Mouse (Mus musculus) T-cell, adult 2 months (primary cell): ENCODE measurements around the gene Fggy.

Experiments used
- DNase-seq: peaks from one replicate; pipeline ENCODE4 v3.0.0; 2022; ENCODE audit warnings: low spot score

Fggy gene

DNA sequence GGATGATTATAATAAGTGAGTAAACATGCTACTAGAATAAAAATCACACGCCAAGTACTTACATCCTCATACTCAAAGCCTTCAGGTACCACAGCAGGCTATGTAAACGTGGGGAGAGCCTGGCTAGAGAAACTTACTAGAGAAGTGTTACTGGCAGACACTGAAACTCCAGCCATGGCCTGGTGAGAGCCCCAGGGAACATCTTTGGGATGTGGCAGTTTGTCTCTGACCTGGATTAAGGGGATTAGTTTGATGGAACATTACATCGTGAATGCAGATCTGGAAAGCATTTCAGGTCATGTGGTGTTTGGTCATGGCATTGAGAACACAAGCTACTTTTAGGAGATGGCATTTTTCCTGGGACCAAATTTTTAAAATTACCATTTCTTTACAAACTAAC, 303.3 kb downstream of the Fggy start:
- DNase-seq = no peak

DNA sequence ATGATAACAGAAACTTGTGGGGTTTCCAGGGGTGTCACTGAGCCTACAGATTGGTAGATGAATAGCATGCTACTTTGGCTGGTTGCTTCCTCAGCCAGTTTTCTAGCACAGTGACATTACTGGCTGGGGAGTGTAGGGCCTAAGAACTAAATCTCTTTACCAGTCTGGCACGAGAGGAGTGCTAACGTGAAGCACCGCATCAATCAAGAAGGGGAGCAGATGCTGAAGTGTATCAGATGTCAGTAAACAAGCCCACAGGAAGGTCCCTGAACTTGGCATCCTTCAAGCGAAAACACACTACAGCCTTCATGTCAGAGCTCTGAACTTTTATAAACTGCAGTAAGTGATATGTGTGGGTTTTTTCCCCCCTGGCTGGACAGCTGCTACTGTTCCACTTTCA, 303.8 kb downstream of the Fggy start:
- DNase-seq = no peak

DNA sequence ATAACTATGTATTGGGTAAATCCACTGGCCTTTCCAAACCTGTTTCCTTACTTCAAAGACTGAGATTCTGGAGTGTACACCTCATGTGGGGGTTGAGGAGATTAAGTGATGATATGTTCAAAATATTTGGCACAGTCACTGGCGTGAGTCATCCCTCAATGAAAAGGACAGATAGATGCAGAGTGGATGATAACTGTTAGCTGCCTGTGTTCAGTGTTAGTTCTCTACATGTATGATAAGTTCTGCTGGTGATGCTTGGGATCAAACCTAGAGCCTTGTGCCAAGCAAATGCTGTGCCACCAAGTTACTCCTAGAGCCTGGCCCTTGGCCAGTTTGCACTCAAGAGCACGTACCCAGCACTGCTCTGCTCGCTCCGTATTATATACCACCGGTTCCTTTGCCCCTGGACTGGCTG, 304.4 kb downstream of the Fggy start:
- DNase-seq = no peak

DNA sequence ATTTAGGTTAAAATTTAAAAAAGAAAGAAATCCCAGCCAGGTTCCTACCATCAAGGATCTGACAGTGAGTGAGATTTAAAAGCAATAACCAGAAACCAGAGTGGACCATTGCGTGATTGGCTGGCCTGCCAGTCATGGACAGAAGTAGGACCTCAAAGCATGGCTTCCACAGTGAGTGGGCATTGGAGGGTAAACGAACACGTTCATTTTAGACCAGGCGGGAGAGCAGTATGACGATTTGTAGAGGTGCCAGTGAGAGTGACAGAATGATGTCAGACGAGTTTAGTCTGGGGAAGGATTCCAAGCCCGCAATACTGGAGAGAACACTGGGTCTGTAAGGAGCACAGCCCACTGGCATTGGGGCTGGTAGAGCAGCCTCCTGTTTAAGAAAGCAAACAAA, 305.0 kb downstream of the Fggy start:
- DNase-seq = no peak

DNA sequence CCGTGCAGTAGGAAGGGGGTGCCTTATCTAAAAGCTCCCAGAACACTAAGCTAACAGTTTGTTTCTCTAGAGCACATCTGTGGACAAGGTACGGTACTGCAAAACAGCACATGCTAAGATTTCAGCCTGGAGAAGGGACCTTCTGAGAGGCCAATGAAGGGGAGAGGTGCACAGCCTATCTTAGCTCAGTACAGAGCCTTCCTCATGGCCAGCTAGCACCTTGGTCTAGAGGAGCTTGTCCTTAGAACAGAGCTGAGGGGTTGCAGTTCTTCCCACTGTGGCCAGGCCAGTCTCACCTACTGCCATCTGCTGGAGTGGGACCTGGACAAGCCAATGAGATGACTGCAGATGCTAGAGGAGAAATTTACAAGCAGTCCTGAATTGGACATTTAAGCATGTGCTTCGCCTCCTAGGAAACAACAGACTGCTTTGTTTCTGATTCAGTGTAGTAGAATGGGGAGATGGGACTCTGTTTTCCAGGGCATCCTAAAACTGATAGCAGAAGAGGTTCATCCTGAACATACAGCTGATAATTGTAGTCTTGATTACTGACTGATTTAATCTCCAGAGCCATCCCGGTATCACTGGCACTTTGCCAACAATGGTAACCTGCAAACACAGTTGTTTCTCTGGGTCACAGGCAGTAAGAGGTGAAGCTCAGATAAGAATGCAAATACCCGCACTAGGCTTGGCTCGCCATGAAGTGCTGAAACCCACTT, 305.6 kb downstream of the Fggy start:
- DNase-seq = no peak

GRCm38 (mm10) chr4:95863500-95863803, 306.1 kb downstream of the Fggy start:
- DNase-seq = no peak

DNA sequence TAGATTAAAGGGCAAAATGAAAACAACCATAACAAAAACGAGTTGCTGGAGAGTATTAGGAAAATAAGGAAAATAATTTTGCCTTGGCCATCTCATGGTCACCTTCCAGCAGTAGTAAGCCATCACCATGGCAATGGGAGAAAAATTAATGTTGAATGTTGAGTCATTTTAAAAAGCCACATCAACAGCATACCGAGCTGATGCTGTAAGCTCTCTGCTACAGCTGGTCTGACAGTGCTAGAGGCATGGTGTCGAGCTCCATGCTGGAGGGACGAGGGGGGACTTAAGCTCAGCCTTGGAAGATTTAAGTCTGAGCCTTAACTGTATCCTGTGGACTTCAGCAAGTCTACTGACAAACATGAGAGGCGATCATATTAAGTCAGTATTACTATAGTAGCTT, 307.9 kb downstream of the Fggy start:
- DNase-seq = no peak

DNA sequence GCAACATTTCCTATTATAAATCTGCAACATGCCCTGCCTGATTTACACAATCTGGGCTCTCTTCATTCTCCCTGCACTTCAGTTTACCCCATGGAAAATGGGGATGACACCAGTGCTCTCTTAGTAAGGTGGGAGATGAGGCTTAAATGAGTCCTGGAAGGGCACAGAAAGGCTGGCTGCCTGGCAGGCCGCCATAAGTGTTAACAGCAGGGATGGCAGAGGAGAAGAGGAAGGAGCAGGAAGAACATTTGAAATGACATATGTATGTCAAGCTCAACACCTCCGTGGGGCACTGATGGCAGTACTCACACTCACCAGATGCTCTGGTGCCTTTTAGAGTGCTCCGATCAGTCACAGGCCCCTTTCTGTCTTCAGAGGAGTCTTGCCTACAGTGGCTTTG, 308.6 kb downstream of the Fggy start:
- no peak for DNase-seq

DNA sequence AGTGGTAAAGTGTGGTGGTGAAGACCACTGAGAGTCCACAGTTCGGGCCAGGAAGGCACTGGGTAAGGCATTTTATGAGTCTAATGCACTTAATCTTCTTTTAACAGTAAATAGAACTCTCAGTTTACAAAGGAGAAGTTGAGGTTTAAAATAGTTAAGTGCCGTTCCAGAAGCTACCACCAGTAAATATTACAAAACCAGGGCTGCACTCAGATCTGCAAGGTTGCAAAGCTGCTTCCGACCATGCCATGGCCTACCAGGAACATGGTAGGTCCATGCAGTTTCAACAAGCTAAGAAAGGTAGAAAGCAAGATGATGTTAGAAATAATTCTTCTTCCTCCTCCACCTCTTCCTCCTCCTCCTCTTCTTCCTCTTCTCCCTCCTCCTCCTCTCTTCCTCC, 309.8 kb downstream of the Fggy start:
- DNase-seq = no peak

DNA sequence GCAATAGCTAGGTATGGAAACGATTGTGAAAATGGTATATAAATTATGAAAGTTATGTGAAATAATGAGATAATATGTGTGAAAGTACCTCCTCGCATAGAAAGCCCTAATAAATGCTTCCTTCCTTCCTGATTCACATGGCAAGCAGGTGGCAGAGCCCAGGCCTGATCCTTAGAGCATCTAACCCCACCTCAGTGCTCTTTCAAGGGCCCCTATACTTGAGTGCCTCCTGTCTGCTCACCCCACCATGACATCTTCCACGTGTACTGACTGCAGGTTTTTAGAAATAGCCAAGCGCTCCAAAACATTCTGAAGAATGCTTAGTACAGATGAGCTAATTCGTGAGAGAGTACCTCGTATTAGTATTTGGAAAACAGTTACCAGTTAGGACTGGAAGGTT, 311.0 kb downstream of the Fggy start:
- DNase-seq = no peak

GRCm38 (mm10) chr4:95871216-95871881, 314.0 kb downstream of the Fggy start:
- DNase-seq = peak; percentile 23

GRCm38 (mm10) chr4:95875896-95876295, 318.6 kb downstream of the Fggy start:
- DNase-seq = no peak

- no peak for DNase-seq
Observed at GRCm38 (mm10) chr4:95877436-95877835, 320.1 kb downstream of the Fggy start.

DNA sequence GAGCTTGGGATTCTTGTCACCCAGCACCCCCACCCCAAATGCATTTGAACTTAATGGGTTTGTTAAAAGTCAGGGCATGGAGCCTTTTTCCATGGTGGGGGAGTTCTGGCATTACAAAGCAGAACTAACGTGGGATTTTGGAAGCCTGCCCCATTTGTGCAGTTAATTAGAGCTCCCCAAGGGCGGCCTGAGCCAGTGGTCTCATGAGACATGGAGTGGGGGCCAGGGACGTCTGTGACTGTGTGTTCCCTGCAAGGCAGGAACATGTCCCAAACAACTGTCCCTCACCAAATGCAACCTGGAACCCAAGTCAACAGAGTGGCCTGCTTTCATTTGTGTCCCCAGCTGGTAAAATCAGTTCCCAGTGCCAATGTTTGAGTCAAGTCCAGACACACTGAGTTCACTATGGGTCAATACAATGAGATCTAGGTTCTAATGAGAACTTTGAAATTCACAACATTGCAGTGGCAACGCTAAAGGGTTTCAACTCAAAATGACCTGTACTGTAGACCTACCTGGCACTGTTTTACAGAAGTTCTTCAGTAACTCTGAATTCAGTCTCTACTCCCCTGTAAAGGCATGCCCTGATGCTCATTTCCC, 324.5 kb downstream of the Fggy start:
- DNase-seq = no peak

DNA sequence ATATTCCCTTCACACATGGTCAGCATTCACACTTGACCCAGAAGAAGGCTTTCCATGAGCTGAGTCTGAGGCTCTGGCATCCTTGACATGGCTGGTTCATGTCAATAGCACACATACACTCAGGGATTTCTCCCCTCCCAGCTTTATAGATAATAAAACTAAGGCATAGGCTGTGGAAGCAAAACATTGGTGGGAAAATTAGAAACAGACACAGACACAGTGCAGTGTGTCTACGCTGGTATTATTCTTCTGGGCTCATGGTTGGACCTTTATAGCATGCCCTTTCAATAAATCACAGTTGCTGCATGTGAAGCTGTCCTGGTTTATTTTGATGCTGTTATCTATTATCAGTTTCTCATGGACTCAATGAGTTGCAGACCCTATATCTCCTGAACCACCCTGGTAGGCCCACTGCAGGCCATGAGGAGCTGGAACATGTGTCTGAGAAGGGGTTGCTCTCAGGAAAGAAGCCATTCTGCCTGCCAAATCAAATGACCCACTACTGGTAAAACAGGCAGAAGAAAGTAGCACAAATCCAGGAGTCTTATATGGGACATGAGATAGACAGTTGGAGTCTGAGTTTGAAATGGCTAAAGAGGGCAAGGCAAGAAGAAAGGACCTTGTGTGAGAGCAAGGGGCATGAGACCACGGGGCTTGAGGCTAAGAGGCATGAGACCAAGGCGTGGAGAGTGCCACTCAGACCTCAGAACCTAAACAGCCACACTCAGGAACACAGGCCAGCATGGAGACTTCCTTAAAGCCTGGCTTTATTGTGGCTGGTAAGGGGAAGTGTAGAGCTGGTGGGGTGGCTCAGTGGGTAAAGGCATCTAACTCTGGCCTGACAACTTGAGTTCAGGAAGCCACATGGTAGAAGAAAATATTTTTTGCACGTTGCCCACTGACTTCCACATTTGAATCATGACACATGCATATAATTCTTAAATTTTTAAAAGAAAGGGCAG, 327.2 kb downstream of the Fggy start:
- no peak for DNase-seq

DNA sequence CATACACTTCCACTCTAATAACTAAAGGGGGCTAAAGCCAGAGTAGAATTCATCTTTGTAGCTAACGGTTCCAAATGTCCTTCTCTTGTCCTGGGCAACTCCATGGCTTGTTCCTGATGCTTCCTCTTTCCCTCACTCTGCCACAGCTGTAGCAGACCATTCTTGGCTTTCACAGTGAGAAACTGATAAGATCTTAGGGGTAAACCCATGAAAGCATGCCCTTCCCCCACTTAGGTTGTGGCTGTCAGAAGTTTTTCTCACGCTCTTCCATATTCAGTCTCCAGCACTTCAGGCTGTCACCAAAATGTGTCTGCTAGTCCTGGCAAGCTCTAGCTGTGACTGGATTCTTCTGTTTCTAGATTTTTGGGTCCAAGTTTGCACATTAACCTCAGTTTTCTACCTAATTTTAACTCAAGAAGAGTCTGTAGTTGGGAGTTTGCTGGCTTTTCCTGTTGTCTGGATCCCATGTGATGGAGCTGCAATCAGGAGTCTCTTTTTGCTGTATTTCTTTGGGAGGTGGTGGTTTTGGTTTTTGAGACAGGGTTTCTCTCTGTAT, 338.0 kb downstream of the Fggy start:
- DNase-seq = no peak

- DNase-seq = no peak
Observed at GRCm38 (mm10) chr4:95896571-95896970, 339.3 kb downstream of the Fggy start.

- DNase-seq = no peak
Observed at GRCm38 (mm10) chr4:95897236-95897874, 340.0 kb downstream of the Fggy start.

DNA sequence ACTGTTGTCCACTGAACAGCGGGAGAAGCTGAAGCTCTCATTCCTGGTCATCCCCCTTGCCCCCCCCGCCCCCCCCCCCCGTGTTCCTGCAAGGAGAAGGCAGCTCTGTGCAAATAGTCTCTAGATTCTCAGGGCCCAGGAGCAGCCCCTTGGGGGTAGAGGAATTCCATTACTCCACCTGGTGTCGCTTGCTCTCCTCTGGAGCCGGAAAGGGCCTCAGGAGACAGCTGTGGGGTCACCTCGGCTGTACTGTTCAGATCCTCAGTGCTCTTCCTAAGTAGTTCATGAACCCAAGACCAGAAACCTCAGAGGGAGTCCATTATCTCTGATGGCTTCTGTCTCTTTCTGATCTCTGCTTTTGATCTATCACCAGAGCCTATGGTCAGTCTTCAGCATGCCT, 341.4 kb downstream of the Fggy start:
- DNase-seq = no peak

- DNase-seq = no peak
Observed at GRCm38 (mm10) chr4:95899926-95900712, 342.8 kb downstream of the Fggy start.

DNA sequence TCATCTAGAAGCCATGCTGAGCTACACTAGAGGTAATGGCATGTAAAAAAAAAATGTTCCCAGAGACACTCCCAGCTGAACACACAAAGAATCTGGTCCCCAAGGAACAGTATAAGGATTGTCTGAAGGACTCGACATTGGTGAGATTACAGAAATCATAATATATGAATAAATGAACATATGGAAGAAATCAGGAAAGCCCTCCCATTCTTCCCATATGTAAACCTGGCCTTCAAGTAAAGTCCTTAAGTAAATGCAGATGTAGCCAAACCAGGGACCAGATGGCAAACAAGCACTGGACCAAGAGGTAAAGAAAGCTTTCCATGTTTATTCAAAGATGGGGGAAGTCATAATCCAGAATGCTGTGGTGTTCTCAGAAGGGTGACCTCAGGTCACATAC, 343.5 kb downstream of the Fggy start:
- no peak for DNase-seq
